Mouse (Mus musculus) kidney, adult 2 months (tissue): ENCODE measurements at regions not wholly inside any gene's neighbourhood (a gene's known extent, or its start where the extent isn't known, plus 50 kb on each side); places are given as distances from the start of the nearest gene placed in this dataset.

ENCODE experiments used
- CTCF ChIP-seq: fragments of 200-500 bp; conservative IDR thresholded peaks from 2 replicates; pipeline ENCODE4 v1.5.1; 2011; ENCODE audit warnings: low read depth, mild to moderate bottlenecking, control low read depth, low read length, moderate library complexity, mixed read lengths; ENCODE audit not compliant: insufficient read depth, insufficient read length
- POLR2A ChIP-seq: fragments of 200-500 bp; IDR thresholded peaks from one replicate; pipeline ENCODE4 v1.6.1; 2011; ENCODE audit warnings: low read depth, low read length, control low read depth

- TF ChIP-seq CTCF (no peak), POLR2A (no peak)
These were observed 61.0 kb upstream of the Nepro start for GRCm38 (mm10) chr16:44662966-44663600.
